Mouse (Mus musculus) embryonic facial prominence, embryonic 11.5 days (tissue): Measurements from ENCODE around the gene Tmem238l. TPM values are rescaled to one million over a fixed set of nuclear protein-coding genes. Genes with fewer than 3 reads are reported as not detected.
A peak's percentile ranks its signal among the peaks of the same experiment; 100 is the strongest.

Experiments used
- ATAC-seq: fragments of 200-750 bp; cut with Nextera tagmentation; replicated peaks from 2 replicates; pipeline ENCODE4 v1.8.0; 2017; ENCODE audit warnings: low read depth; ENCODE audit not compliant: insufficient number of reproducible peaks, low FRiP score, low TSS enrichment
- DNase-seq: peaks from one replicate; pipeline ENCODE4 v3.0.0-alpha.2; 2015; ENCODE audit warnings: low spot score
- H3K27ac ChIP-seq: fragments of 300-500 bp; sonication (generic); replicated peaks from 2 replicates; pipeline ENCODE4 v1.5.1; 2014; ENCODE audit warnings: mild to moderate bottlenecking, low read depth, low read length, control low read depth
- H3K27me3 ChIP-seq: fragments of 300-500 bp; sonication (generic); 2 replicates; pipeline ENCODE4 v1.6.1; 2014; ENCODE audit warnings: mild to moderate bottlenecking, low read length, moderate library complexity, mixed read lengths; ENCODE audit not compliant: control insufficient read depth, insufficient read depth
- H3K36me3 ChIP-seq: fragments of 300-500 bp; sonication (generic); replicated peaks from 2 replicates; pipeline ENCODE4 v1.6.1; 2014; ENCODE audit warnings: low read depth, mild to moderate bottlenecking, low read length, moderate library complexity, mixed read lengths; ENCODE audit not compliant: control insufficient read depth, insufficient read depth
- H3K4me1 ChIP-seq: fragments of 300-500 bp; sonication (generic); 2 replicates; pipeline ENCODE4 v1.6.1; 2014; ENCODE audit warnings: low read length, mixed read lengths; ENCODE audit not compliant: control insufficient read depth, insufficient read depth
- H3K4me2 ChIP-seq: fragments of 300-500 bp; sonication (generic); 2 replicates; pipeline ENCODE4 v1.6.1; 2014; ENCODE audit warnings: low read depth, mild to moderate bottlenecking, control low read depth, low read length, moderate library complexity
- H3K4me3 ChIP-seq: fragments of 300-500 bp; sonication (generic); 2 replicates; pipeline ENCODE4 v1.5.1; 2014; ENCODE audit warnings: low read depth, low read length, control low read depth
- H3K9ac ChIP-seq: fragments of 300-500 bp; sonication (generic); replicated peaks from 2 replicates; pipeline ENCODE4 v1.6.1; 2014; ENCODE audit warnings: mild to moderate bottlenecking, control low read depth, low read length
- H3K9me3 ChIP-seq: fragments of 300-500 bp; sonication (generic); replicated peaks from 2 replicates; pipeline ENCODE4 v1.6.1; 2016; ENCODE audit warnings: mild to moderate bottlenecking, low read length, inconsistent platforms, mixed read lengths; ENCODE audit not compliant: control insufficient read depth
- WGBS: fragments of 180-500 bp; shearing (Covaris S2); extraction: QIAGEN DNeasy Blood & Tissue Kit; methylation state at CpG from one replicate; pipeline ENCODE4 v1.1.7; 2014; 5-methylcytosine and 5-hydroxymethylcytosine counted together
- polyA plus RNA-seq: library from polyadenylated mRNA; unstranded; fragments of >200 nt; fragmentation: Nextera tagmentation; extraction: Ambion mirVana; gene quantifications from 2 replicates; pipeline ENCODE4 v1.2.1, GENCODE M21; 2014

The Tmem238l gene
- polyA plus RNA-seq, 1 experiment from 2014 or later = not detected

DNA sequence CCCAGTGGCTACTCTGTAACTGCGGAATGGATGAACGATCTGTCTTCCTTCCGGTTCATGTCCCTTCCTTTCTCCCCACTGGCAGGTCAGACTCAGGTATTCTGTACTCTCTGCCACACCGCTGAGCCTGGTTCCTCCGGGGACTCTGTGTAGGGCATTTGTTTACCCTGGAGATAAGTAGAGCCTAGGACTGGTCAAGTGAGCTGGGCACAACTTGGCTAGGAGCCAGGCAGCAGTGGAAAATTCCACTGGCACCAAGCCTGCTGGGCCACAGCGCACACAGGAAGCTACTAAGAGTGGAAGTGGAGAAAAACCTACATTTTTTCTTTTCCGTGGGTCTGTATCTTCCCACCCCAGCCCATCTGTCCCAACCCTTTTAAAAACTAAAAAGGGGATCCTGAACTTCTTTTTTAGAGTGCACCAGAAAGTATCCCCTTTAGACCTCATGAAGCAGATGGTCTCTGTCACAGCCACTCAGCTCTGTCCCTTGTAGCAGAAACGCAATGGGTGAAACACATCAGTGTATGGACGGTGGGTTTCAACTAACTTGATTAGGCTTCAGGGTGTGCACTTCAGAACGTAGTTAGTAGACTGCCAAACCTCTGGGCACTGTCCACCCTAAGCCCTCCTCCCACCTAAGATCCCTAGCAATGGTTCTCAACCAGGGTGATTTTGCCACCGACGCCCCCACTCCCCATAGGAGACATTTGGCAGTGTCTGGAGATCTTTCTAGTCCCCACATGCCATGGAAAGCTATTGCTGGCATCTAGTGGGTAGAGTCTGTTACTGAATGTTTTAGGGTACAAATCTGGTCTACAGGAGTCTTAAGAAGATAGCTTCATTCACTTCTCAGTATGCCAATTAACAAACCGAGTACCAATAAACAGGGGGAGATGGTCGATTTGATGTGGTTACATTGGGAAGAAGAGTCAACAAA is 42.3 kb downstream of the Tmem238l start:
- Histone ChIP-seq H3K4me1 (no peaks in the 10 kb centered on the region), H3K9me3 (no peaks in the 10 kb centered on the region), H3K4me2 (no peak overlapping the region), H3K27ac (no peak overlapping the region), H3K4me3 (no peak overlapping the region), H3K9ac (no peak overlapping the region), H3K27me3 (no peaks in the 10 kb centered on the region), H3K36me3 (no peaks in the 10 kb centered on the region)
- DNase-seq = no peak
- ATAC-seq = no peak
- WGBS = 82% methylated on average over 14 of the region's 14 CpGs

DNA sequence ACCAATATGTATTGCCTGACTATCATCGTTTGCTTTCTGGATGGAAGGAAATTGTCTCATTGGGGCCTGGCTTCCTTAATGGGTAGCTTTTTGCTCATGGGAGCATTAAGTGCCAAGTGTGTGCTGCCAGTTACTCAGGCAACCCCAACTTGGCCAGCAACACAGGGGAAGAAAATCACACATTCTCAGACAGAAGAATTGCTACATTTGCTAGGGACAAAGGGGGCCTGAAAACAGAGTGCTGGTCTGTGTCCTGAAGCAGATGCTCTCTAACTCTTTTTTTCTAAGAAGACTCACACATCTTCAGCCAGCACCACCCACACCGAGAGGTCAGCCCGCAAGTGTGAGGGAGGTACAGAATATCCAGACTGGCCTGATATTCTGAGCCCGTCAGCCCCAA is 44.2 kb downstream of the Tmem238l start:
- Histone ChIP-seq H3K36me3 (no peaks in the 10 kb centered on the region), H3K27me3 (no peaks in the 10 kb centered on the region), H3K4me2 (no peak overlapping the region), H3K27ac (no peak overlapping the region), H3K4me3 (no peak overlapping the region), H3K9me3 (no peaks in the 10 kb centered on the region), H3K9ac (no peak overlapping the region), H3K4me1 (no peaks in the 10 kb centered on the region)
- ATAC-seq (no peak), DNase-seq (no peak)
- WGBS = 71% methylated on average over 4 of the region's 4 CpGs

GRCm38 (mm10) chr11:67001717-67002116 is 45.3 kb downstream of the Tmem238l start:
- ATAC-seq (peak; percentile 35; the same call in 1 of the 2 replicates), DNase-seq (peak; percentile 58)

DNA sequence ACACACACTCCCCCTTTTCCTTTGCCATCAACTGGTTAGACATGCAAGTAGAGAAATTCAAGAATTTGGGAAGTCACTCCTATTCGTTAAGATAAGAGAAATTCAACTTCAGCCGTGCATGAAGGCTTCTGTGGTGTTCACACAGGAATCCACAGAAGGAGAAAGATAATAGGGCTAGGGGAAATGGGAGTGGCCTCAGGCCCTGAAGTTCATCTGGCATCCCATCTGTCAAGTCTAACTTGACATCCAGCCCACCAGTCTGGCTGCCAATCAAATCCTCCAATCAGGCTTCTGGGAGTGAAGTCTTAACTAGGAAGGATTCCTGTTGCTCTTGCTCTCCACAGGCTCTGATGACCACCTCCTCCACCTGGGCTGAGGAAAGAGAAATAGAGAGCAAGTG is 46.5 kb downstream of the Tmem238l start:
- Histone ChIP-seq H3K4me2 (no peak overlapping the region), H3K27ac (no peak overlapping the region), H3K4me3 (no peak overlapping the region), H3K9me3 (no peaks in the 10 kb centered on the region), H3K36me3 (no peaks in the 10 kb centered on the region), H3K4me1 (no peaks in the 10 kb centered on the region), H3K9ac (no peak overlapping the region), H3K27me3 (no peaks in the 10 kb centered on the region)
- no peak for ATAC-seq
- WGBS = 81% methylated on average over 2 of the region's 2 CpGs
- no peak for DNase-seq

More at GRCm38 (mm10) chr11:67001717-67002116, 45.3 kb downstream of the Tmem238l start:
- WGBS = 14% methylated on average over 1 of the region's 1 CpGs
- Histone ChIP-seq H3K27ac (0 out of 2 replicates have a peak overlapping the region, but pooled peaks have one; percentile 6), H3K36me3 (no peaks in the 10 kb centered on the region), H3K4me1 (no peaks in the 10 kb centered on the region), H3K9ac (peak overlapping the region; percentile 18; the same call in 1 of the 2 replicates), H3K9me3 (no peaks in the 10 kb centered on the region), H3K4me3 (no peak overlapping the region), H3K4me2 (no peak overlapping the region), H3K27me3 (no peaks in the 10 kb centered on the region)

DNA sequence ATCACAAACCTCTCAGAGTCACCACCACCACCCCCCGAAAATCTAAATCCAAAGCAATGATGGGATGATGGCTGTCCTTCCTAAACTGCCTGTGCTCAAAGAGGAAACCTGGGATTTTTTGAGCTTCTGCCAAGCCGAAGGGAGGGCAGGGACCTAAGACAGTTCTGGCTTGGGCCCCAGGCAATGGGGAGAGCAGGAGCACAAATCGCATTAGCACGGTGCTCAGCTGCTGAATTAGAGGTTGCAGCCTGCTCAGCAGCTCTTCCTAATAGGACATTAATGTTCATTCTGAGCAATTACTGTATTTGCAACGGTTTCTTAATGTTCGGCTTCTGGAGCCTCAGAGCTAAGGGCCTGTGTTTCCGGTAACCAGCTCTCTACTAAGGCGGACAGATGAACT is 51.5 kb downstream of the Tmem238l start:
- Histone ChIP-seq H3K4me2 (no peak overlapping the region), H3K36me3 (no peaks in the 10 kb centered on the region), H3K4me1 (no peaks in the 10 kb centered on the region), H3K4me3 (no peak overlapping the region), H3K9ac (no peak overlapping the region), H3K27me3 (no peaks in the 10 kb centered on the region), H3K27ac (no peak overlapping the region), H3K9me3 (no peaks in the 10 kb centered on the region)
- WGBS = 58% methylated on average over 8 of the region's 8 CpGs
- DNase-seq = no peak
- ATAC-seq = no peak

GRCm38 (mm10) chr11:67008528-67008927 is 52.1 kb downstream of the Tmem238l start:
- DNase-seq (no peak), ATAC-seq (no peak)
- no peaks in the 10 kb centered on the region for H3K27me3 ChIP-seq
- no peak overlapping the region for H3K4me2 ChIP-seq
- H3K36me3 ChIP-seq = no peaks in the 10 kb centered on the region
- H3K4me3 ChIP-seq = no peak overlapping the region
- no peaks in the 10 kb centered on the region for H3K4me1 ChIP-seq
- WGBS = 92% methylated on average over 4 of the region's 4 CpGs
- no peaks in the 10 kb centered on the region for H3K9me3 ChIP-seq
- no peak overlapping the region for H3K9ac ChIP-seq
- no peak overlapping the region for H3K27ac ChIP-seq

- Histone ChIP-seq H3K9me3 (no peaks in the 10 kb centered on the region), H3K4me2 (no peak overlapping the region), H3K4me1 (no peaks in the 10 kb centered on the region), H3K4me3 (no peak overlapping the region), H3K36me3 (no peaks in the 10 kb centered on the region), H3K27me3 (no peaks in the 10 kb centered on the region), H3K9ac (no peak overlapping the region), H3K27ac (no peak overlapping the region)
- ATAC-seq (no peak), DNase-seq (peak; percentile 59)
- 4% methylated on average over 8 of the region's 8 CpGs for WGBS
These were observed 54.0 kb downstream of the Tmem238l start for GRCm38 (mm10) chr11:67010430-67010829.

DNA sequence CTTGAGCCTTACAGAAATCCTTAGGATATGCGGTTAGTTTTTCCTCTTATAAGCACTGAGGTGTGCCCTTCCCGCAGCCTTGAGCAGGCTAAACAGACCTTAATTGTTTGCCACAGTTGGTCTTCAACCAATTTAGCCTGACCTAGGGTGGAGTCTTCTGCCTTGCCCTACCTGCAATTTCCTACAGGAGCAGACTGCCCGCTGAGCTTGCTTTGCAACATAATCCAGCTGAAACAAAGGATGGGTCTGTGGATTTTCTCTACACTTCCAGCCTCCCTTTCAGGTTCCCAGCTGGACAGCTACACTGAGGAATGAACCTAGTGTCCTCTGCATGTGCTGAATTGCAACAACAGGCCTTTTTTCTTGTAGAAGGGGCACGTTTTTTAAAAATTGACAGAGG is 55.2 kb downstream of the Tmem238l start:
- no peak overlapping the region for H3K4me3 ChIP-seq
- H3K27ac ChIP-seq = no peak overlapping the region
- H3K9ac ChIP-seq = no peak overlapping the region
- H3K4me1 ChIP-seq = no peaks in the 10 kb centered on the region
- no peak for ATAC-seq
- DNase-seq = no peak
- no peaks in the 10 kb centered on the region for H3K27me3 ChIP-seq
- no peak overlapping the region for H3K4me2 ChIP-seq
- H3K9me3 ChIP-seq = no peaks in the 10 kb centered on the region
- no peaks in the 10 kb centered on the region for H3K36me3 ChIP-seq
- 23% methylated on average over 4 of the region's 4 CpGs for WGBS
